Mouse (Mus musculus) G1E (cell line): ENCODE measurements at regions not wholly inside any gene's neighbourhood (a gene's known extent, or its start where the extent isn't known, plus 50 kb on each side); places are given as distances from the start of the nearest gene placed in this dataset.

Source experiments
- ATAC-seq: 2 replicates; pipeline ENCODE4 v1.8.0; 2016; ENCODE audit warnings: mild to moderate bottlenecking; ENCODE audit not compliant: insufficient number of reproducible peaks, poor library complexity, low FRiP score, severe bottlenecking; ENCODE audit errors: extremely low read depth
- DNase-seq: peaks from one replicate; pipeline ENCODE4 v3.0.0; 2012; ENCODE audit warnings: low spot score
- H3K27me3 ChIP-seq: 2 replicates; pipeline ENCODE4 v1.6.1; 2012; ENCODE audit warnings: mild to moderate bottlenecking, low read length, inconsistent platforms; ENCODE audit not compliant: insufficient read depth
- H3K36me3 ChIP-seq: replicated peaks from 2 replicates; pipeline ENCODE3; 2012; ENCODE audit warnings: mild to moderate bottlenecking, inconsistent platforms
- H3K4me1 ChIP-seq: 2 replicates; pipeline ENCODE4 v1.6.1; 2012; ENCODE audit warnings: low read depth, low read length, inconsistent platforms, mixed read lengths; ENCODE audit not compliant: insufficient read depth
- H3K4me3 ChIP-seq: 2 replicates; pipeline ENCODE4 v1.5.1; 2012; ENCODE audit warnings: low read depth, mild to moderate bottlenecking, inconsistent platforms, low read length, moderate library complexity, mixed read lengths
- H3K9me3 ChIP-seq: replicated peaks from 2 replicates; pipeline ENCODE4 v1.6.1; 2012; ENCODE audit warnings: inconsistent platforms
- CTCF ChIP-seq: IDR thresholded peaks from 2 replicates; pipeline ENCODE4 v1.5.1; 2012; ENCODE audit warnings: low read depth, low read length, inconsistent platforms, mixed read lengths
- GATA1 ChIP-seq: IDR thresholded peaks from 2 replicates; pipeline ENCODE4 v1.6.1; 2012; ENCODE audit warnings: borderline replicate concordance, low read length, inconsistent platforms, mixed read lengths
- GATA2 ChIP-seq: IDR thresholded peaks from 2 replicates; pipeline ENCODE4 v1.6.1; 2012; ENCODE audit warnings: low read depth, low read length, inconsistent platforms, borderline replicate concordance
- POLR2AphosphoS5 ChIP-seq: IDR thresholded peaks from 2 replicates; pipeline ENCODE4 v1.6.1; 2012; ENCODE audit warnings: low read depth, low read length, inconsistent platforms; ENCODE audit not compliant: insufficient replicate concordance
- TAL1 ChIP-seq: conservative IDR thresholded peaks from 2 replicates; pipeline ENCODE4 v1.6.1; 2012; ENCODE audit warnings: low read depth, low read length, inconsistent platforms, mixed read lengths

GRCm38 (mm10) chr13:107113949-107114690 is 92.2 kb upstream of the Kif2a start:
- no peaks in the 10 kb centered on the region for H3K9me3 ChIP-seq
- ATAC-seq, result no peak

GRCm38 (mm10) chr13:107108045-107108444 is 86.1 kb upstream of the Kif2a start:
- DNase-seq, result no peak
- Histone ChIP-seq H3K9me3 (no peaks in the 10 kb centered on the region), H3K4me1 (peaks cover 2% of the 10 kb centered on the region), H3K27me3 (peaks cover 17% of the 10 kb centered on the region), H3K36me3 (no peaks in the 10 kb centered on the region), H3K4me3 (no peak overlapping the region)
- ATAC-seq, result no peak
- no peak for TF ChIP-seq CTCF

More at GRCm38 (mm10) chr13:107113949-107114690, 92.2 kb upstream of the Kif2a start:
- Histone ChIP-seq H3K36me3 (no peaks in the 10 kb centered on the region), H3K27me3 (peaks cover 15% of the 10 kb centered on the region), H3K4me1 (peaks cover 4% of the 10 kb centered on the region), H3K4me3 (no peak overlapping the region)
- DNase-seq, result peak; percentile 39
- peak; percentile 86 for TF ChIP-seq CTCF
- no peak for TF ChIP-seq GATA1
- no peak for TF ChIP-seq TAL1
- TF ChIP-seq GATA2, result no peak
- TF ChIP-seq POLR2AphosphoS5, result no peak

DNA sequence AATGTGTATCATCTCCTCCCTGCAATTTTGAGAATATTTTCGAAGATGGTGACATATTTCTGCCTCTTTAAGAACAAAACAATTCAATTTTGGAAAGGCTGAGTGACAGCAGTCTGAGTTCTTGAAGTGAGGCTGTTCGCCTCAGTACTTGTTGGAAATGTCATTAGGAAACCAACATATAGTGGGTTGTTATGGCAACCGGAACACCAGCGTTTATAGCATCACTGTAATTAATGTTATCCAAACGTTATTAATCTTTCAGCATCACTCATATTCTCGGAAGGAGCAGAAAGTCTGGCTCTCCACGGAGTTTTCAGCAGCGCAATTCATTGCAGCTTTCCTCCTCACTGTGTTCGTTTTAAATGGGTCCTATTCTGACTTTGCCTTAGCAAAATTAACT is 85.6 kb upstream of the Kif2a start:
- H3K27me3 ChIP-seq, result peaks cover 17% of the 10 kb centered on the region
- H3K4me3 ChIP-seq, result no peak overlapping the region
- ATAC-seq (no peak), DNase-seq (no peak)
- no peaks in the 10 kb centered on the region for H3K36me3 ChIP-seq
- peaks cover 6% of the 10 kb centered on the region for H3K4me1 ChIP-seq
- TF ChIP-seq POLR2AphosphoS5 (no peak), CTCF (no peak), GATA2 (no peak), GATA1 (no peak), TAL1 (no peak)
- H3K9me3 ChIP-seq, result no peaks in the 10 kb centered on the region; the same call in 1 of the 2 replicates

DNA sequence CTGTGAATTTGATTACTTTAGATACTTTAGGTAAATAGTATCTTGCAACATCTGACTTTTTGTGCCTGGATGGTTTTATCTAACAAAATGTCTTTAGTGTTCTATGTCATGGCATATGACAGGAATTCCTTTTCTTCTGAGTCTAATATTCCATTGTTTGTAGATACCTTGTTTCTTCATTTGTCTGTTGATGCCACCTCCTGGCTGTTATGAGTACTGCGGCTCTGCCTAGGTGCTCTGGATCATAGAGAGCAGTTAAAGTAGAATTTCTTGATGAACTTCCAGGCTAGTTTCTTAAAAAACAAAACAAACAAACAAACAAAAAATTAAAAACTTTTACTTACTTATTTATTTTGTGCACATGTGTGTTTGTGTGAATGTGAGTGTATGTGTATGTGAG is 83.6 kb upstream of the Kif2a start:
- no peak for DNase-seq
- no peak overlapping the region for H3K4me3 ChIP-seq
- TF ChIP-seq TAL1 (no peak), GATA1 (no peak), CTCF (no peak), GATA2 (no peak), POLR2AphosphoS5 (no peak)
- peaks cover 17% of the 10 kb centered on the region for H3K27me3 ChIP-seq
- H3K36me3 ChIP-seq, result no peaks in the 10 kb centered on the region
- no peak for ATAC-seq
- no peaks in the 10 kb centered on the region; the same call in 1 of the 2 replicates for H3K9me3 ChIP-seq
- peaks cover 25% of the 10 kb centered on the region for H3K4me1 ChIP-seq

DNA sequence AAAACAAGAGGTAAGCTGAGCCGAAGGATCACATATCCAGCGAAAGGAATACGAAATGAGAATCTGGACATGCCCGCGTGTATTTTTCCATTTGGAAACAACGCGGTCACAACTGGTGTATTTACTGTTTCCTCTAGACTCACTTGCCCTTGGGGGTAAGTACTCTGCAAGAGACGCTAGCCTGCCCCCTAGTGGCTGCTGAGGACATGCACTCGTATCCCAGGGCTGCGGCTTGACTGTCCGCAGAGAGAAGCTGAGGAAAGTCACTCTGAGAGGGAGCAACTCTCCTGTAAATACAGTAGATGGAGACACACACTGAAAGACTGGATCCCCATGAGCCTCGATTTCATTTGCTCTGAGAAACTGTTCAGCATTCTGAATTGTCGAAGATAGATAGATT is 79.7 kb upstream of the Kif2a start:
- H3K4me1 ChIP-seq, result peaks cover 58% of the 10 kb centered on the region
- peak overlapping the region; percentile 60; the same call in 1 of the 2 replicates for H3K4me3 ChIP-seq

DNA sequence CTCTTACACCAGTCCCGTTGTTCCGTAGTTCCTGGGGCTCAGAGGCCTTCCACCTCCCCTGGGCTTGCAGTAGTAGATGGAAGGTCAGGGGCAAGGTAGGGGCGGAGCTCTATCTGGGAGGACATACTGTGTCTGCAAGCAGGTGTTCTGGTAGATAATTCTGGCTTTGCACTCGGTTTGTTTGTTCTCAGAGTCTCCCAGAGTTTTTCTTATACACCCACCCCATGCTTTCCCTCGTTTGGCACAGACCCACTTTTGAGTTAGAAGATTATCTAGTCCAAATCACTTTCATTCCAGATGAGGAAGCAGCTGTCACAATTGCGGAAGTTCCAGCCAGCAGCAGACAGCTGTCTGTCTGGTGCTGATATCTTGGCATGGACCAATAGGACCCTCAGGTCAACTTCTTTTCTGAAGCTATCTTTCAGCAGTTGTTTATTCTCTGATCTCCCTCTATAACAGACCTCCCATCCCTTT is 79.0 kb upstream of the Kif2a start:
- no peaks in the 10 kb centered on the region for H3K27me3 ChIP-seq
- peak; percentile 75 for DNase-seq
- peak; percentile 94 for ATAC-seq
- no peaks in the 10 kb centered on the region for H3K36me3 ChIP-seq
- H3K9me3 ChIP-seq, result no peaks in the 10 kb centered on the region; the same call in 1 of the 2 replicates
- H3K4me1 ChIP-seq, result peaks cover 59% of the 10 kb centered on the region
- peak overlapping the region; percentile 35; the same call in 1 of the 2 replicates for H3K4me3 ChIP-seq
- TF ChIP-seq GATA2, result no peak
- TF ChIP-seq POLR2AphosphoS5, result no peak
- TF ChIP-seq TAL1, result peak; percentile 98
- TF ChIP-seq GATA1, result no peak
- TF ChIP-seq CTCF, result no peak

More for the DNA sequence above, 79.7 kb upstream of the Kif2a start:
- no peak for ATAC-seq
- Histone ChIP-seq H3K9me3 (no peaks in the 10 kb centered on the region; the same call in 1 of the 2 replicates), H3K27me3 (peaks cover 6% of the 10 kb centered on the region; the same call in 1 of the 2 replicates), H3K36me3 (no peaks in the 10 kb centered on the region)
- no peak for TF ChIP-seq POLR2AphosphoS5
- TF ChIP-seq CTCF, result peak; percentile 87
- DNase-seq, result peak; percentile 43
